Mouse (Mus musculus): ENCODE data around the gene Prr29.

GRCm38 (mm10) chr11:106386409-106386808 is 21.1 kb downstream of the Prr29 start:
- TF ChIP-seq CTCF (IDR thresholded peaks at IDR 0.05; ENCODE audit: control insufficient read depth, insufficient read depth, insufficient read length) = no peak
- no peak for TF ChIP-seq USF1 (IDR thresholded peaks at IDR 0.05; ENCODE audit: low read depth)
- no peak for TF ChIP-seq MAX (IDR thresholded peaks at IDR 0.05)
- TF ChIP-seq MYOG (IDR thresholded peaks at IDR 0.05; ENCODE audit: control insufficient read depth, extremely low read depth, insufficient read length) = no peak
- no peak for TF ChIP-seq CEBPB (IDR thresholded peaks at IDR 0.05; ENCODE audit: low read depth)
